Mouse (Mus musculus) embryo, embryonic 10.5 days (tissue): ENCODE data around the gene Nceh1.

Source experiments
- DNase-seq: peaks from one replicate; pipeline ENCODE4 v3.0.0-alpha.2; 2015; ENCODE audit warnings: low spot score

Nceh1 gene

GRCm38 (mm10) chr3:27182733-27183600, at the start of gene Nceh1:
Nceh1 (plus strand) TSS chr3:27182965.
- DNase-seq = peak; percentile 96

- no peak for DNase-seq
Measured at GRCm38 (mm10) chr3:27140101-27140500, 42.7 kb upstream of the Nceh1 start.

- no peak for DNase-seq
Measured at GRCm38 (mm10) chr3:27143570-27143969, 39.2 kb upstream of the Nceh1 start.

- DNase-seq = no peak
Measured at GRCm38 (mm10) chr3:27145733-27146132, 37.0 kb upstream of the Nceh1 start.

- peak; percentile 57 for DNase-seq
Measured at GRCm38 (mm10) chr3:27153191-27153671, 29.5 kb upstream of the Nceh1 start.

- peak; percentile 99 for DNase-seq
Measured at GRCm38 (mm10) chr3:27153701-27154209, 29.0 kb upstream of the Nceh1 start, which contains the start of gene Ect2. Ect2 (minus strand) TSS chr3:27153878.

GRCm38 (mm10) chr3:27154280-27154679, 28.5 kb upstream of the Nceh1 start:
- peak; percentile 21 for DNase-seq

GRCm38 (mm10) chr3:27155051-27155855, 27.5 kb upstream of the Nceh1 start:
- DNase-seq = peak; percentile 71

- no peak for DNase-seq
Measured at GRCm38 (mm10) chr3:27155856-27156593, 26.7 kb upstream of the Nceh1 start.

- DNase-seq = no peak
Measured at GRCm38 (mm10) chr3:27156594-27156949, 26.2 kb upstream of the Nceh1 start.

- peak; percentile 27 for DNase-seq
Measured at GRCm38 (mm10) chr3:27158910-27159309, 23.9 kb upstream of the Nceh1 start.

- no peak for DNase-seq
Measured at GRCm38 (mm10) chr3:27161645-27162409, 20.9 kb upstream of the Nceh1 start.

GRCm38 (mm10) chr3:27162410-27162804, 20.4 kb upstream of the Nceh1 start:
- no peak for DNase-seq

GRCm38 (mm10) chr3:27165481-27166065, 17.2 kb upstream of the Nceh1 start:
- DNase-seq = no peak

GRCm38 (mm10) chr3:27170257-27170656, 12.5 kb upstream of the Nceh1 start:
- DNase-seq = no peak

GRCm38 (mm10) chr3:27179711-27180110, 3.1 kb upstream of the Nceh1 start:
- DNase-seq = no peak

- peak; percentile 19 for DNase-seq
Measured at GRCm38 (mm10) chr3:27183601-27184175, 923 bp downstream of the Nceh1 start.

- no peak for DNase-seq
Measured at GRCm38 (mm10) chr3:27188386-27188785, 5.6 kb downstream of the Nceh1 start.

GRCm38 (mm10) chr3:27189320-27190261, 6.8 kb downstream of the Nceh1 start:
- DNase-seq = no peak
